Mouse (Mus musculus): ENCODE data around the gene Gnai3.
A peak's percentile ranks its signal among the peaks of the same experiment; 100 is the strongest.

The Gnai3 gene

DNA sequence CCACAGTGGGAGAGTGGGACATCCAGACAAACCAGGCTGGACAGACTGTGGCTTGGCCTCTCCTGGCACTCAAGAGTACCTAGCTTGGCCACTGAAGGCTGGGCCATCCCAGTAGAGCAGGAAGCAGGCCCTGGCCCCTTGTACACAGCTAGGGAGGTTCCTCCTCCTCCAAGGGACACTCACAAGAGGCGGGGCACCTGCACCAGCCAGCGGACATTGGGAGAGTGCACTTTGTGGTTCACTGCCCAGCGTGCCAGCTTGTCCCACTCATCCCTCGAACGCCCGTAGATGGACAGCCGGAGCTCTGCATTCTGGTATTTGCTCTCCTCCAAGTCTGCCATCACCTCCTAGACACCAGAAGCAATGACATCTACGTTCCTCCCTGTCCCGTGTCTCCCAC is 69.1 kb downstream of the Gnai3 start:
- no peak for DNase-seq

- DNase-seq, result peak; percentile 35
These were observed 72.9 kb downstream of the Gnai3 start for GRCm38 (mm10) chr3:108072983-108073569.

GRCm38 (mm10) chr3:108070295-108071293 is 75.4 kb downstream of the Gnai3 start:
- DNase-seq, result peak; percentile 59

DNA sequence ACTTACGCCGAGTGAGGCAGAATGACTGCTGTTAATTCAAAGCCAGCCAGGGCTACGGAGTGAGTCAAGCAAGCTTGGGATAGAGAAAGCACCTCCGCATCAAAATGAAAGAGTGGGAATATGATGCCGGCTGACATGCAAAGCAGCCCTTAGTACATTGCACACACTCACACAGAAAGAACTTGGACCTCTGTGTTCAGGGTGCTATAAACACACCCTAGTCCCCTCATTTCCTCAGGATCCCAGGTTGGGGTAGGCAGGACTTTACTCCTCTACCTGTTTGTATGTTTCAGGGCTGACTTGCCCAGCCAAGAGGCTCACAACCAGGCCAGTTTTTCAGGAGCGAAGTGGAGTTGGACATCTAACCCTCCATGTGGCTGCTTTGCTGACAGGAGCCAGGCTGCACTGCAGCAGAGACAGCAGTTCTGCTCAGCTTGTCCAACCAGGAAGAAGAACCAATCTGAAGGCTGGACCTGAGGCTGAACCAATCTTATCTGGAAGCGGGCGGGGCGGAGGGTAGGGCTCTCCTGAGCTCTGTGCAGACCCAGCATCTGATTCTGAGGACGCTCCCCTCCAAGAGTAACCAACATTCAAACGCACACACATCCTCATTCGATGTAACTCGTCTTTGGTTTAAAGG is 76.6 kb downstream of the Gnai3 start:
- no peak for DNase-seq

GRCm38 (mm10) chr3:108068826-108069225 is 77.1 kb downstream of the Gnai3 start:
- DNase-seq, result no peak

DNA sequence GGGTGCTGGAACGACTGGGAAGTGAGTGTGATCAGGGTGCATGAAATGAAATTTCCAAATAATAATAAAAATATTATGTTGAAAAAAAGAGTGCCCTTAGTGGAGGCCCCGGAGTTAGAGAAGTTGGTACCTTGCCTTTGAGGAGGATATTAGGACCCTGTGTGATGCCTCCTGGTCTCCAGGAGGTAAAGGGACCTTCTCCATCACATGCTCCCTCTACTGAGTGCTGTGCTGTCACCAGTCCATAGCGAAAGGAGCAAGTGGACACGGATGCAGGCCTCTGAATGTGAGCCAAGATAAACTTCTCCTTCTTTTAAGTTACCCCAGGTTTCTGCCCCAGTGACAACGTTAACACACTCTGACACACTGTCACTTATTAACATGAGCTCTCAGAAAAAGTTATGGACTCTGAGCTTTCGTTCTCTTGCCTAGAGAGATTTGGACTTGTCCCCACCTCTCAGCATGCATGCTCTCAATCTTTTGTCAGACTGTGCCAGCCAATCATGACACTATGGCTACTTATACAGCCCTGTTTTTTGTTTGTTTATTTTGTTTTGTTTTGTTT is 78.5 kb downstream of the Gnai3 start:
- no peak for DNase-seq

DNA sequence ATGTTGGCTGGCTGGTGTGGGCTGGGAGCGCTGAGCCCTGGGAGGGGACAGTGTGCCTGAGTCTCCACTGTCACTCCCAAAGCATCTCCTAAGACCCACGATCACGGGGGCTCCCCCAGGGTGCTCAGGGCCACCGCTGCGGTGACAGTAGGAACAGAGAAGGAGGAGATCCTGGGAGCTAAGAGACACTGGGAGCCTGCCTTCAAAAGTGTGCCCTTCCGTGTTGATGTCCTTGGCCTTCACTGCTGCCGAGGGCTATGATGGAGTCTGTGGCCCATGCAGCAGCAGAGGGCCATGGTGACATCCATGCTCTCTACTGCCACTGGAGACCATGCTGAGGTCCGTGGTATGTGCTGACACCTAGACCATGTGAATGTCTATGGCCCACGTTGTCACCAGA is 80.4 kb downstream of the Gnai3 start:
- DNase-seq, result no peak

- no peak for DNase-seq
These were observed 81.3 kb downstream of the Gnai3 start for GRCm38 (mm10) chr3:108064672-108065071.

DNA sequence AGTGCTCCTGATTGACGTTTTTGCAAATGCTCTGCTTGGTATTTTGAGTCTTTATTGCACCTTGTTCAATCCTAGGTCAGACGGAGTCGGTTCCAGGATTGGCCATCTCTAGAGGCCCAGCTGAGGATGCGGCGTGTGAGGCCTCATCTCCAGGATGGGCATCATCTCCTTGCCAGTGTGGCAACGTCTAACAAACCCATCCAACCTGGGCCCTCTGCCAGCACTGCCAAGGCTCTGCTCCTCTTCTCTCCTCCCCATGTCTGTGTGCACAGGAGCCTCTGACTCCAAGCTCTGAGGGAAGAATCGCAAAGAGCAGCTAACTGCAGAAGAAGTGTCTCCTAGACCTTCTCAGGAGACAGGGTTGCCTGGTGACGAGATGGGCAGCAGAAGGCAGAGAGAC is 83.3 kb downstream of the Gnai3 start:
- DNase-seq, result no peak

DNA sequence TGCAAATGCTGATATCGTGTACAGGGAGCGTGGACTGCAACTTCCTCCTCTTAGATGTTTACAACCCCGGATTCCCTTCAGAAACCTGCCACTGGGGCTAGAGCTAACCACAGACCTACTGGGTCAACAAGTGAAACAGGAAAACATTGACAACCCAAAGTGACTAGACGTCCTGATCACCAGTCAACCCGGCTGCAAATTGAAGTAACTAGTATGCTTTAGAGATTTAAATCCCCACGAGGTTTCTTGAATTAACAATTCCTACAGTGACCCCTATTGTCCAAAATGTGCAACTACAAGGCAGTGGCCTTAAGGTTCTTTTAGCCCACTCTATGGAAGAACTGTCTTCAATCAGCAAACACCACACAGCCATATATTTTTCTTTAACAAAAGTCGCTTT is 84.5 kb downstream of the Gnai3 start:
- DNase-seq, result no peak
